Mouse (Mus musculus) E14TG2a.4 (cell line): ENCODE data around the gene Rabif.
"Not testable (repeated sequence)": the region's sequence is repeated elsewhere in the genome, so short reads cannot be mapped to it uniquely, and the experiment has no call there.

Experiments used
- H3K27me3 ChIP-seq: 2 replicates; pipeline ENCODE4 v1.6.1; 2014; ENCODE audit warnings: low read length, control low read depth; ENCODE audit not compliant: insufficient read depth
- H3K36me3 ChIP-seq: 2 replicates; pipeline ENCODE4 v1.6.1; 2014; ENCODE audit warnings: low read length, control low read depth; ENCODE audit not compliant: insufficient read depth
- H3K4me1 ChIP-seq: replicated peaks from 2 replicates; pipeline ENCODE4 v1.6.1; 2014; ENCODE audit warnings: low read depth, low read length, control low read depth
- H3K4me3 ChIP-seq: replicated peaks from 2 replicates; pipeline ENCODE4 v1.5.1; 2014; ENCODE audit warnings: mild to moderate bottlenecking, low read length
- H3K9me3 ChIP-seq: 2 replicates; pipeline ENCODE4 v1.6.1; 2014; ENCODE audit warnings: low read length, control low read depth
- CTCF ChIP-seq: conservative IDR thresholded peaks from 2 replicates; pipeline ENCODE4 v1.5.1; 2014; ENCODE audit warnings: low read length
- NANOG ChIP-seq: IDR thresholded peaks from 2 replicates; pipeline ENCODE4 v1.6.1; 2014; ENCODE audit warnings: borderline replicate concordance, low read length, mixed read lengths
- POU5F1 ChIP-seq: IDR thresholded peaks from 2 replicates; pipeline ENCODE4 v1.6.1; 2014; ENCODE audit warnings: low read length, borderline replicate concordance

Gene Rabif

GRCm38 (mm10) chr1:134516491-134517198, 22.2 kb downstream of the Rabif start:
- Histone ChIP-seq H3K27me3 (peaks cover 28% of the 10 kb centered on the region), H3K4me1 (peaks cover 53% of the 10 kb centered on the region)
- TF ChIP-seq NANOG (no peak), CTCF (no peak), POU5F1 (no peak)

GRCm38 (mm10) chr1:134517841-134518240, 23.4 kb downstream of the Rabif start:
- H3K36me3 ChIP-seq, H3K9me3 ChIP-seq: not testable (repeated sequence)
- H3K4me1 ChIP-seq = peaks cover 45% of the 10 kb centered on the region
- H3K27me3 ChIP-seq = peaks cover 22% of the 10 kb centered on the region
- 0 out of 2 replicates have a peak overlapping the region, but pooled peaks have one; percentile 24 for H3K4me3 ChIP-seq

More at GRCm38 (mm10) chr1:134516491-134517198, 22.2 kb downstream of the Rabif start:
- no peaks in the 10 kb centered on the region for H3K36me3 ChIP-seq
- no peaks in the 10 kb centered on the region for H3K9me3 ChIP-seq
- no peak overlapping the region for H3K4me3 ChIP-seq

GRCm38 (mm10) chr1:134518677-134519076, 24.2 kb downstream of the Rabif start:
- Histone ChIP-seq H3K4me1 (peaks cover 40% of the 10 kb centered on the region), H3K27me3 (peaks cover 14% of the 10 kb centered on the region), H3K36me3 (no peaks in the 10 kb centered on the region), H3K4me3 (no peak overlapping the region), H3K9me3 (no peaks in the 10 kb centered on the region)
- TF ChIP-seq POU5F1 (no peak), CTCF (peak; percentile 63), NANOG (no peak)

- H3K4me3 ChIP-seq, H3K9me3 ChIP-seq, H3K36me3 ChIP-seq: not testable (repeated sequence)
- H3K4me1 ChIP-seq = peaks cover 40% of the 10 kb centered on the region
- peaks cover 11% of the 10 kb centered on the region for H3K27me3 ChIP-seq
These were observed 24.8 kb downstream of the Rabif start for GRCm38 (mm10) chr1:134519201-134519600.

GRCm38 (mm10) chr1:134520001-134520721, 25.7 kb downstream of the Rabif start:
- Histone ChIP-seq H3K4me3 (no peak overlapping the region), H3K36me3 (no peaks in the 10 kb centered on the region), H3K27me3 (0 out of 2 replicates have a peak, but pooled peaks cover 4% of the 10 kb centered on the region), H3K9me3 (no peaks in the 10 kb centered on the region), H3K4me1 (peaks cover 45% of the 10 kb centered on the region)
- TF ChIP-seq CTCF = no peak

- TF ChIP-seq NANOG = no peak
- TF ChIP-seq CTCF = no peak
- no peak for TF ChIP-seq POU5F1
- Histone ChIP-seq H3K9me3 (no peaks in the 10 kb centered on the region), H3K36me3 (no peaks in the 10 kb centered on the region), H3K4me1 (peaks cover 49% of the 10 kb centered on the region), H3K27me3 (no peaks in the 10 kb centered on the region), H3K4me3 (no peak overlapping the region)
These were observed 26.7 kb downstream of the Rabif start for GRCm38 (mm10) chr1:134521163-134521562.

- Histone ChIP-seq H3K36me3 (no peaks in the 10 kb centered on the region), H3K9me3 (no peaks in the 10 kb centered on the region), H3K4me1 (peaks cover 47% of the 10 kb centered on the region), H3K27me3 (no peaks in the 10 kb centered on the region), H3K4me3 (no peak overlapping the region)
- TF ChIP-seq NANOG (no peak), POU5F1 (no peak)
These were observed 27.9 kb downstream of the Rabif start for GRCm38 (mm10) chr1:134522325-134522724.

- no peaks in the 10 kb centered on the region for H3K9me3 ChIP-seq
- no peaks in the 10 kb centered on the region for H3K27me3 ChIP-seq
- TF ChIP-seq NANOG (no peak), CTCF (peak; percentile 70), POU5F1 (no peak)
- no peaks in the 10 kb centered on the region for H3K36me3 ChIP-seq
- peaks cover 51% of the 10 kb centered on the region for H3K4me1 ChIP-seq
- no peak overlapping the region for H3K4me3 ChIP-seq
These were observed 30.0 kb downstream of the Rabif start for GRCm38 (mm10) chr1:134524424-134524823.

GRCm38 (mm10) chr1:134525015-134525414, 30.6 kb downstream of the Rabif start:
- Histone ChIP-seq H3K4me1 (peaks cover 57% of the 10 kb centered on the region), H3K36me3 (no peaks in the 10 kb centered on the region), H3K9me3 (no peaks in the 10 kb centered on the region), H3K4me3 (no peak overlapping the region), H3K27me3 (no peaks in the 10 kb centered on the region)
- TF ChIP-seq NANOG (no peak), CTCF (no peak), POU5F1 (no peak)
